Mouse (Mus musculus): Measurements from ENCODE around the gene Klf7.

DNA sequence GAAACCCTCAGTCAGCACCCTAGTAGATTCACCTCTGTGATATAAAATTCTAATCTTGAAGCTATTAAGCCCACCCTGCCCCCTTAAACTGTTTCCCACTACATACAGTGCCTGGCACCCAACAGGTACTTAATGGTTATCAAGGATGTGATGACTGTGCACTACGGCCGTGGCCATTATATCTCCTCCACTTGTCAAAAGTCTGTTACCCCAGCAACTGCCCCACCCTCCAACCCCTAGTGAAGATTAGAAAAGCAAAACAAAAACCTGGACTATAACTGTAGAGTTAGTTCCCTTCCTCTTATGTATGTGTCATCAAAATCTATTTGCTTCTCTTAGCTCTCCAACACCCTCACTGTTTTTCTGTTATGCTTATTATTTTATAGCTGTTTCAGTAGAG, 40.9 kb downstream of the Klf7 start:
- TF ChIP-seq CTCF (IDR thresholded peaks at IDR 0.05; ENCODE audit: insufficient read depth, low read depth, low read length) (no peak), POLR2A (IDR thresholded peaks at IDR 0.05; ENCODE audit: insufficient read depth, low read depth, low read length) (no peak)

All from olfactory bulb, adult 2 months (tissue).